ENCODE assay signal across 8 mouse cellular contexts in genomic region chr9:13681581-13682038, GRCm38 (mm10).
A peak's percentile ranks its signal among the peaks of the same experiment; 100 is the strongest.
DNase-seq lines count a peak whose midpoint lies in the region; ATAC-seq and TF ChIP-seq lines count a peak whose summit lies in the region.

No protein-coding gene starts in this region.

- TF ChIP-seq POLR2A in cerebellum, adult 2 months (IDR thresholded peaks at IDR 0.05; ENCODE audit: borderline replicate concordance, insufficient read depth, low read length) = no peak
- no peak for TF ChIP-seq POLR2A in lung, adult 2 months (IDR thresholded peaks at IDR 0.05; ENCODE audit: borderline replicate concordance, extremely low read depth, low read depth, low read length)

- H3K4me1 ChIP-seq in cerebellum, adult 2 months (ENCODE audit: control insufficient read depth, insufficient read depth, low read length) = peaks cover 2% of the 10 kb centered on the region; the same call in 1 of the 2 replicates
- H3K4me1 ChIP-seq in hindbrain, embryonic 13.5 days (replicated peaks) = 0 out of 2 replicates have a peak, but pooled peaks cover 4% of the 10 kb centered on the region
- no peaks in the 10 kb centered on the region; the same call in 1 of the 2 replicates for H3K4me1 ChIP-seq in lung, adult 2 months (ENCODE audit: control insufficient read depth, insufficient read depth, low read length)

- peak; percentile 47; the same call in 1 of the 2 replicates for TF ChIP-seq CTCF in cerebellum, adult 2 months (IDR thresholded peaks at IDR 0.05; ENCODE audit: borderline replicate concordance, insufficient read depth, low read depth, low read length)
- no peak for TF ChIP-seq CTCF in lung, adult 2 months (IDR thresholded peaks at IDR 0.05; ENCODE audit: insufficient read depth, low read length)

- peak overlapping the region; percentile 34 for H3K4me2 ChIP-seq in hindbrain, embryonic 13.5 days

- no peaks in the 10 kb centered on the region for H3K9me3 ChIP-seq in hindbrain, embryonic 13.5 days

- DNase-seq in ES-CJ7 (ENCODE audit: low read depth, low spot score) = peak; percentile 79
- peak; percentile 59 to 70 for DNase-seq in cerebellum, adult 2 months
- DNase-seq in forelimb bud, embryonic 11.5 days (ENCODE audit: low read depth, low spot score) = peak; percentile 79
- DNase-seq in layer of hippocampus, postnatal 10 days (ENCODE audit: low spot score in 2 of 2) = peak; percentile 72 to 80
- DNase-seq in lung, adult 2 months = peak; percentile 33
- peak; percentile 86 for DNase-seq in retina, postnatal 1 day
- DNase-seq in thymus, postnatal 25 days = no peak

- no peaks in the 10 kb centered on the region for H3K36me3 ChIP-seq in hindbrain, embryonic 13.5 days

- peak; percentile 96 for ATAC-seq in hindbrain, embryonic 13.5 days (ENCODE audit: low FRiP score)

- no peaks in the 10 kb centered on the region for H3K27me3 ChIP-seq in cerebellum, adult 2 months (ENCODE audit: control insufficient read depth, insufficient read depth, low read length)
- no peaks in the 10 kb centered on the region for H3K27me3 ChIP-seq in hindbrain, embryonic 13.5 days

- peak overlapping the region; percentile 33 for H3K4me3 ChIP-seq in cerebellum, adult 2 months (replicated peaks; ENCODE audit: insufficient read depth, low read depth, low read length)
- H3K4me3 ChIP-seq in hindbrain, embryonic 13.5 days = 0 out of 2 replicates have a peak overlapping the region, but pooled peaks have one; percentile 8
- no peak overlapping the region for H3K4me3 ChIP-seq in lung, adult 2 months (replicated peaks; ENCODE audit: extremely low read depth, low read depth, low read length)

- H3K27ac ChIP-seq in cerebellum, adult 2 months (ENCODE audit: insufficient read depth, low read length) = 0 out of 2 replicates have a peak overlapping the region, but pooled peaks have one; percentile 1
- peak overlapping the region; percentile 8 for H3K27ac ChIP-seq in hindbrain, embryonic 13.5 days

- WGBS in cerebellum, adult 2 months = 3% methylated on average over 8 of the region's 8 CpGs
- 7% methylated on average over 8 of the region's 8 CpGs for WGBS in hindbrain, embryonic 13.5 days
- 6% methylated on average over 8 of the region's 8 CpGs for WGBS in lung, adult 2 months

- H3K9ac ChIP-seq in hindbrain, embryonic 13.5 days = no peak overlapping the region
